ENCODE assay signal across 10 mouse cellular contexts in the genomic region with DNA sequence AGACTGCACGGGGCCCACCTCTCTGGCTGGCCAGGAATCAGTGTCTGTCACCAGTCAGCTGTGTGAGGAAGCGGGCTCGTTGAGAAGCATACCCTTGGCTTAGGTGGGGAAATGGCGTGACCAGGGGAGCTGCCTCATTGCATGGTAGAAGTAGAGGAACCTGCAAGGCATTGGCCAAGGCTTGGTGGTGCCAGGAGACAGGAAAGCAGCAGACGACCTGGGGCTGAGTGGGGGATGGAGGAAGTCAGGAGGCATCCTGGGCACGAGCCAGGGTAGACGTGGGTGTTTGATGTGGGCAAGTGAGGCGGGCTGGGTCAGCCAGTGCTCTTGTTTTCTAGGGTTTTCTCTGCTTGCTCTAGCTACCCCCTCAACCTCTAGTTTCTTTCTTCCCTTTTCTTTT. TPM values are rescaled to one million over a fixed set of nuclear protein-coding genes. Genes with fewer than 3 reads are reported as not detected.
A peak's percentile ranks its signal among the peaks of the same experiment; 100 is the strongest.
DNase-seq lines count a peak whose midpoint lies in the region; TF ChIP-seq lines count a peak whose summit lies in the region.
"Had no signal": no experiment of that assay in that cellular context is flagged by ENCODE, and none has a peak within 500 bp of the region (broad histone marks: within the 10 kb centered on the region; RNA-seq: fewer than 3 reads in every experiment).

No protein-coding gene starts in this region.

- H3K4me1 ChIP-seq in cerebellum, adult 2 months (ENCODE audit: control insufficient read depth, insufficient read depth, low read length): peaks cover 26% of the 10 kb centered on the region

- no peaks in the 10 kb centered on the region for H3K27me3 ChIP-seq in cerebellum, adult 2 months (ENCODE audit: control insufficient read depth, insufficient read depth, low read length)

- H3K4me3 ChIP-seq in cerebellum, adult 2 months (replicated peaks; ENCODE audit: insufficient read depth, low read depth, low read length): no peak overlapping the region

- 56% methylated on average over 8 of the region's 8 CpGs for WGBS in cerebellum, adult 2 months

- no peak overlapping the region for H3K27ac ChIP-seq in cerebellum, adult 2 months (ENCODE audit: insufficient read depth, low read length)

- DNase-seq in cerebellum, postnatal 10 days: peak; percentile 68 to 78
- DNase-seq in cerebellum, adult 2 months: no peak
- DNase-seq in lung, postnatal 25 days (ENCODE audit: low spot score): peak; percentile 31
- no peak for DNase-seq in lung, adult 18-20 months
- peak; percentile 61 for DNase-seq in induced T-regulatory cell, adult 2 months (ENCODE audit: low read depth)
- peak; percentile 24 to 33 for DNase-seq in thymus, postnatal 10 days (ENCODE audit: low spot score in 2 of 2)
- no peak for DNase-seq in kidney, postnatal 4 days
- no peak for DNase-seq in frontal cortex, postnatal 14 days (ENCODE audit: low spot score in 2 of 2)
- DNase-seq: cerebellum, adult 11-12 months; right cerebral cortex, postnatal 4 days had no signal

- no peak for TF ChIP-seq POLR2A in cerebellum, adult 2 months (IDR thresholded peaks at IDR 0.05; ENCODE audit: borderline replicate concordance, insufficient read depth, low read length)

- no peak for TF ChIP-seq CTCF in cerebellum, adult 2 months (IDR thresholded peaks at IDR 0.05; ENCODE audit: borderline replicate concordance, insufficient read depth, low read depth, low read length)

RNA-seq across cellular contexts. Expression of gene Igsf3, which starts 30.7 kb away (rescaled TPM):
- 4.3 and 5.1 TPM in 2 replicates for polyA plus RNA-seq in cerebellum, adult 2 months (2012; rRNA removed)

Comparison
In these comparisons a context has a peak if more than half of its experiments do, and no peak if none do; other contexts are left out.
1. DNase-seq: peak in cerebellum, postnatal 10 days (2 of 2), lung, postnatal 25 days (single experiment), induced T-regulatory cell, adult 2 months (single experiment) and thymus, postnatal 10 days (2 of 2); none in cerebellum, adult 2 months (0 of 2), lung, adult 18-20 months (0 of 2), kidney, postnatal 4 days (0 of 2) and frontal cortex, postnatal 14 days (0 of 2).